Mouse (Mus musculus) WW6 (cell line): Measurements from ENCODE around the gene Agtr1a.

ENCODE experiments used
- DNase-seq: peaks from one replicate; pipeline ENCODE4 v3.0.0-alpha.2; 2013; ENCODE audit warnings: low read depth, low spot score

Agtr1a gene

DNA sequence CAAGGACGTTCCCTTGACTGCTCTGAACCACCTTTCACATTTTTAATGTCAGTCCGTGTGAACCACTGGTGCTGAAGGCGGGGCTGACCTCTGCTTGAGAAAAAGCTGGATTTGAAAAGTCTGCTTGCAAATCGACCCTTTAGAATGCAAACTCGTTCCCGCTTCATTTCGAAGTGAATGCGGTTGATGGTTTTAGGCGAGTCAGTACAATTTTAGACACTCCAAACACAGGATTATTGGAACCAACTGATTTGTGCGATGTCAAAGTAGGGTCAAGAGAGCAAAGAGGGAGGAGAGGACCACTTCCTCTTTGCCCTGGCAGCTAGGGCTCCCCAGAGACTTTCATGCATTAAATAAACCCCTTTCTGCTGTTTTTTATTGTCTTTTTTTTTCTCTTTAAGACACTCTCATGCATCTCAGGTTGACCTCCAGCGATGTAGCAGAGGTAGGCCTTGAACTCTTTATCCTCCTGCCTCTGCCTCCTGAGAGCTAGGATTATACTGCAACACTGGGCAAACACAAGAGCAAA, 27.9 kb downstream of the Agtr1a start:
- DNase-seq, result no peak

DNA sequence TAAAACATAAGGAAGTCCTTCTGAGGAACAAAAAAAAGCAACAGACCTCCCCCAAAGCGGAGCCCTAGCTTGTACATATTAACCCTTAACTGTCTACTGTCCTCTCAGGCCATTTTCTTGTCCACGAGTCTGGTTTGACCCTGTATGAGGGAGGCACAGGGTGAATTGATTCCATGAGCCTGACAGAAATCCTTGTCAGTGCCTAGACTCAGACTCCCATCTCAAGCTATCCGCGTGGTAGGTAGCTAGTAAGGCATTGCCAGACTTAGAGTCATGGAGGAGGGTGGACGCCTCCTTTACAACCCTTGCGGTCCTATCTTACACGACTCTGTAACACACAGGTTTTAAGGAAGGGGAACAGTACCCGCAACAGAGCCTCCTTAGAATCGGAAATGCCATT, 28.5 kb downstream of the Agtr1a start:
- no peak for DNase-seq

DNA sequence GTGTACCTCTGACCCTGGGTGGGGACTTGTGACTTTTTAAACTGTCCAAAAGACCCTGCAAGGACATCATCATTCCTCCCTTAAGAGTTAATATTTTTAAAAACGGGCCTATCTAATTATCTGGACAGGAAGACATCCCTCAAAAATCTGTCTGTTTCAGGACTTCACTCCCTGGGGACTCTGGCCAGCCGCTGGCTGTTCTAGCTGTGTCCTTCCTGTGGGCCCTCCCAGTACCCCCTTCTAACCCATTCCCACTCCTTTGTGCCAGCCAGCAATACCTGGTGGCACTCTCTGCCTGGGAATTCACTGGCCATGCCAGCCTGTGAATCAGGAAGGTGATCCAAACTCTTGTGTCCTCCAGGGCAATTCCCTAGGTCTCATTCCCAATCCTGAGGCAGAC, 29.1 kb downstream of the Agtr1a start:
- no peak for DNase-seq

DNA sequence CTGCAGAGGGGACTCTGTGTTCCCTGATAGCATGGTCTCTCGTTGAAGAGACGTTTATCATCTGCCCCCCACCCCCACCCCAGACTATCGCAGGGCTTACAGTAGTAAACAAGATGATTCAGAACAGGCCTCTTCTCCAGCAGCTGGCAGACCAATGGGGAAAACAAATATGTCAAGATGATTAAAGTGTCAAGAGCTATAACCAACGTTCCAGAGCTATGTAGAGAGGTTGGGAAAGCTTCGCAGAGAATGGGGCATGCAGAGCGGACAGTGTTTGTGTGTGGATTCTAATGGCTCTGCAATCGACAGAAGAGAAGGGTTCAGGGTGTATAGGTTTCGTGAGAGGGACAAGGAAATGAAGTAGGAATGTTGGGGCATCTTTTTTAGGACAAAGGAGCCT, 31.9 kb downstream of the Agtr1a start:
- no peak for DNase-seq

DNA sequence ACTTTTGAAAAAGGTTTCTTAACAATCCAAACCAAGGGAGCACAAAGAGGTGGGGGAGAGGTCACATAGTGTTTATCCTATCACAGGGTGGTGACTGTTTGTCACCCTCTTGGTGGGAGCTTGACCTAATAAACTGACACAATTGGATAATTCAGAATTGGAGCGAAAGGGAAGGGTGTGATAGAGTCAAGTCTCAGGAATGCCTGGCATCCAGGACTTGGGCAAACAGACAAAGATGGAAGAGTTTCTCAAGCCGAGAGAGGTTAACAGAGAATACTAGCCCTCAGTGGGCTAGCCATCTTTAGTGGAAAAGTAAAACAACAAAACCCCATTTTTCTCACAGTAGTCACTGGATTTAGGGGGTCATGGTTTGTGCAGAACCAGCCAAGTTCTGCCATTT, 32.5 kb downstream of the Agtr1a start:
- DNase-seq, result no peak

DNA sequence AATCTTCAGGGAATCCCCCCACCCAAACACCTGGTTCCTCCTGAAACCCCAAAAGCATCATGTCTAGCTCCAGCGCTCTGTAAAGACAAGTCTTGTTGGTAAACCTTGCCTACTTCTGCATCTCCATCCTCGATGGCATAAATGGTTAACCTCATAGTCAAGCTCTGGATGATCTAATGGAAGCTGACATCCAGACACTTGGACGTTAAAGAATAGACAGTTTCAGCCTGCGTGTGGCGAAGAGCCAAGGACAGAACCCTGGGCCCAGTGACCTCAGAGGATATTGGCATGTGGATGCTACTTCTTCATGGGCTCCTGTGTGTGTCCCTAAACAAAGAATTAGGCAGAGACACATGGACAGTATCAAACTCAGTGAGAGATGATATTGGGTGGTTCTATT, 42.6 kb downstream of the Agtr1a start:
- DNase-seq, result no peak

DNA sequence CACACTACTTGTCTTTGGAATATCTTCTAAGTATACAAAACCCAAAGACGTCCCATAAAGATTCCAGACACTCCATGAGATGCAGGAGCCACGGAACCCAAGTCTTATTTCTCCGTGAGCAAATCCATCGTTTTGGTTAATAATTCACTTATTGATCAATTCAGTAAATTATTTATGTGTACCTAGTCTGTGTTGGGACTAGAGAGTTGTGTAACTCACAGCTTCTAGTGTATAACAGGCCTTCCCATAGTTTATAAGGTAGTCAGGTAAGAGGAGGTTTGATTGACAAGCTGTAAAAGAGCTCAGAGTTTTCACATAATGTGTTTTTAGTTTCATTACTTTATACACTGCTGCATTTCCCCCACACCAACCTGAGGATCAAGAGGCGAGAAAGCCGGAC, 48.9 kb downstream of the Agtr1a start:
- no peak for DNase-seq

DNA sequence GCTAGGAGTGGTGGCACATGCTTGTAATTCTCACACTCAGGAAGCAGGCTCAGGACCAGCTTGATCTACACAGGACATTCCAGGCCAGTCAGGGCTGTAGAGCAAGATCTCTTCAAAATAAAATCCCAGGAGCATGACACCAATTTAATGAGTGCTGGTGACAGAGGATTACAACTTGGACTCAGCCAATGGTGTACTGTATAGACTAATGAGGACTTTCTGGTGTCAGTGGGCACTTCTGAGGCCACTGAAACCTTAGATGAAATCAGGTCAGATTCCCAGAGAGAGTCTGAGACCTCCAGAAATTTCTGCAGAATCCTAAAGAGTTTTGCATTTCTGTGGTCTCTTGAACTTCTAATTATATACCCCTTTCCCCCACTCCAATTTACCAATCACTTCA, 57.9 kb downstream of the Agtr1a start:
- DNase-seq, result no peak

DNA sequence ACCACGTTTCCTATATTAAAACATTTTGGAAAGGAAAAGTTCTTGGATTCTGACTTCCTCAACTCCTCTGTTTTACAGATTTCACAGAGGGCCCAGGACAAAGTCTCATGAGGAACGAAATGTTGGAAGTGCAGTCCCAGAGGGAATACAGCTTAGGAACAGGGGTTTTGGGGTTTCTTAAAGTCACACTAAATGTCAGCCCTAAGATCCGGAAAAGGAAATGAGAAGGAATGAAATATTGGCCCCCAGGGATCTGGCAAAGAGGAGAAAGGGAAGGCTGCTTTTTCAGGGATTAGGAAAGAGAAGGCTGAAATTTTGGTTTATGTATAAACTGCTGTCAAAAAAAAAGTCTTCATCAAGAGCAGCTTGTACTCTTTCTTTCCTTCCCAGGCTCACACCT, 60.2 kb downstream of the Agtr1a start:
- no peak for DNase-seq

DNA sequence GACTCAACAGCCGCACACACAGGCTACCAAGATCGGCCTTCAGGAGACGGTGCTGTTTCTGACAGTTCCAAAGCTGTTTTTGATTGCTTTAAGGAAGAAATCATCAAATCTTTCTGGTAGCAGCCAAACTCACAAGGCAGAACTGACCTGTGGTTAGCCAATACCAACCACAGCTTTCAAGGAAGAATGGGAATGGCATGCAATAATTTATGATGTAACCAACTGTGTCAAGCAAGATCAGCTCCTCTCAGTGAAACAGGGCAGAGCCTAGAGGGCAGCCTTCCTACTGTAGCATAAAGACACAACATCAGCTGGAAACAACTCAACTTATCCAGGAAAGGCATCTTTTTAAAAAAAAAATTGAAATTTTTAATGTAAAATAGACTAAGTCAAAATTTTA, 62.6 kb downstream of the Agtr1a start:
- no peak for DNase-seq

DNA sequence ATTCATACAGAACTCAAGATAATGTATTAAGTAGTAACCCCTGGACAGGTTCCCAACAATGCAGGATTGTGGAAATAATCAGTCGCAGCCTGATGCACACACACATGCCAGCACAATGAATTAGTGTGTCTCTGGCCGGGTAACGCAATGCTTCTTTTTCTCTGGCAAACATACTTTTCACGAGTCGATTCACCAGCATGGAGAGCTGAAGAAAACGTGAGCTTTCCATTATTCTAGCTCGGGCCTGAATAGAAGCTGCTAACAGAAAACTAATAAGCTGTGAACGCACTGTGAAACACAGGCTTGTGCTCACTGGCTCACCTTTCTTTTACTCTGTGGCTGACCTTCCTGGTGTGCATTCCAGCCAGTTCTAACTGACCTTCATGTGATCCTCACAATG, 64.4 kb downstream of the Agtr1a start:
- no peak for DNase-seq

DNA sequence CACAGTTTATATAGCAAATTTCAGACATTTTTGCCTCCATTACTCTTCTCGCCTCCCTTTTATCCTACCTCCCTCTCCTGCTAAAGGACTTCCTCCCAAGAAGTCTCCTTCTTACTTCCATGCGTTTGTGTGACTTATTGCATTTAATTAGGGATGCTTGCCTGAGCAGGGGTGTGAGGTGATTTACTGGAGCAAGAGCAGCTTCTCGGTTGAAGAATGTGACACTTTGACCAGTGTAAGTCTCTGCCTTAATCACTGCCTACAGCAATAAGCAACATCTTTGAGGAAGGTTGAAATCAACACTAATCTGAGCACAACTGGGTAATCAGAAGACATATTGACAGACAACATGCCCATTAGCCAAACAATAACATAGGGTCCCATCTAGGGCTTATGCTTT, 67.6 kb downstream of the Agtr1a start:
- DNase-seq, result no peak

DNA sequence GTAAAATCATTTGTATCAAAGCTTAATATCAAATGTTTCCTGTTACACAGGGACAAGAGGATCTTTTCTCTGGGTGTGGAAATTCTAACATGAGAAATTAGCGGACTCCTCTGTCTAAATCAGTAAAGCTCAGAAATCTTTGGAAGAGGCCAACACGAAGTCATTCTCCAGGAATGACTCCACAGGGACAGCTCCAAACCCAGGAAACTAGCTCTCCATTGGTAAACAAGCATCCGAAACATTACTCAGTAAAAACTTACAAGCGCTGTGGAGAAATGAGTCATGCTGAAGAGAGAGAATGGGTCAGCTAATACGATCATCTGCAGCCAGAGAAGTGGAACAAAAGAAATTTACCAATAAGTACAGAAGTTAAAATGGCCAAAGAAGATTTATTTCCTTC, 82.4 kb downstream of the Agtr1a start:
- no peak for DNase-seq

DNA sequence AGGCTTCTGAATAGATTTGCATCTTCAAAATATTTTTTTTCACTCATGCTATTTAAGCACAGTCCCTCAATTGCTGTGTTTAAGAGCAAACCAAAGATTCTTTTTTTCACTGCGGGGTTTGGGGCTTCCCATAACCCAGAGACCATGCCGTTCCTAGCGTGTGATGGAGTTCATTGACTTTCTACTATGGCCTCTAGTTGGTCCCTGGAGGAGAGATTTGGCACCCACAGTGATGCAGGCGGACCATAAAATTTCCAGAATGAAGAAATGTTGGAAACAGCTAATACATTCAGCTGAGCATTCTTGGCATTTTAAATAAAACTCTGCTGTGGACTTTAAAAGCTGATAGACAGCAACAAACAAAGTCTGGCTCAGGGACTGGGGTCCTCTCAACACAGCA, 90.8 kb downstream of the Agtr1a start:
- DNase-seq, result no peak

DNA sequence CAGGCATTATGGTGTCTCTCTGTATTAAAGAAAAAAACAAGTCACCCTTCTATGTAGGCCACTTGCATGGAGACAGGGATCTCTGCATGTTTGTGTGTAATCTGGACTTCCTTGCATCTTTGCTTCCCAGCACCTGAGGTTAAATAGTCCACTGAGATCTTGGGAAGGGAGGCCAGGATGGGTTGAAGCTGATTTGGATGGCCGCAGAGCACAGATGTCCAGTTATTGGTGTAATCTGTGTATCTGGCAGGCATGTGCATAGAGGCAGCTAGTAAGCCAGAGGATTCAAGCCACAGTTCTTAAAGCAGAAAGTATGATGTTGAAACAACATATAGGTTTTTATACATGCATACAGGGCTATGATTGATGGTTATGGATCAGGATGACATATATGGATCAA, 91.2 kb downstream of the Agtr1a start:
- DNase-seq, result no peak
